Mouse (Mus musculus) kidney, adult 8-10 months (tissue): ENCODE results near the gene Fam163b.

Experiments
- DNase-seq, 2 experiments: peaks; one replicate each; pipeline ENCODE4 v3.0.0; 2022

Fam163b gene

DNA sequence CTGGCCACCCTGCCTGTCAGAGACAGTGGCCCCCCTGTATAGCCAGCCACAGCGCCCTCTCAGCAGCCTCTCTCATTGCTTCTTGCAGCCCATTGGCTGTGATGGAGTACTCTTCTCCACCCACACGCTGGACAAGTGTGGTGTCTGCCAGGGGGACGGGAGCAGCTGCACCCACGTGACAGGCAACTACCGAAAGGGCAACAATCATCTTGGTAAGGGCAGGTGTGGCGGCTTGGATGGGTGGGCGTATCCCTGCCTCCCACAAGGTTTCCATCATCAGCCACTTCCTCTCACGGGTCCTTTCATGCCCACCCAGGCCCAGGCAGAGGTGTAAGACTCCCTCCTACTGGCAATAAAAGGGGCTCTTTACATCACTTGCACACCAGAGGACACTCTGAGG is 57.3 kb downstream of the Fam163b start:
- no peak for DNase-seq

DNA sequence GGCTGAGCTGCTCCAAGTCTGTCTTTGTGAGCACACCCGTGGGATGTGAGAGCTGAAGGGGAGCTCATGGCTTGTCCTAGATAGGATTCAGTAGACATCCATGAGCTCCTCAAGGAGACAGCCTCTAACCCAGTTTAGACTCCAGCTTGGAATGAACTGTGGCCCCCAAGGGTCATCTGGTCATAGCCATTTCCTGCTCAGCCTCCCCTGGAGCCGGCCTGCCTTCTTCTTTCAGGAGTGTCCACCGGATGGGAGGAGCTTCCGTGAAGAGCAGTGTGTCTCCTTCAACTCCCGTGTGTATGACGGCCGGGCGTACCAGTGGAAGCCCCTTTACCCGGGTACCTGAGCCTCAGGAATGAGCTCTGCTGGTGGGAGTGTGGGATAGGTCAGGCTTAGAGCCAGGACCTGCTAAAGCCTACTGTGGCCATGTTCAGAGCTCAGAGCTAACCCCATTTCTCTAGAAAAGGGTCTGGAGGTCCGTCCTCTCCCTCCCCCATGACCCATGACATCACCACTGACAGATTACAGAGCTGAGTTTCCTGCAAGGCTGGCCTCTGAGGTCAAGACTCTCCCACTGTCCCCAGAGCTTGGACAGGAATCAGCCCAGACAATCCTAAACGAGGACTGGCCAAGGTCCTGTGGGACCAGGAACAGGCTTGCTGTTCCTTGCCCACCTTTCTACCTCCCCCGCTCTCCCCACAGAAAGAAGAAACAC is 58.4 kb downstream of the Fam163b start:
- DNase-seq: peak; percentile 55 to 57

DNA sequence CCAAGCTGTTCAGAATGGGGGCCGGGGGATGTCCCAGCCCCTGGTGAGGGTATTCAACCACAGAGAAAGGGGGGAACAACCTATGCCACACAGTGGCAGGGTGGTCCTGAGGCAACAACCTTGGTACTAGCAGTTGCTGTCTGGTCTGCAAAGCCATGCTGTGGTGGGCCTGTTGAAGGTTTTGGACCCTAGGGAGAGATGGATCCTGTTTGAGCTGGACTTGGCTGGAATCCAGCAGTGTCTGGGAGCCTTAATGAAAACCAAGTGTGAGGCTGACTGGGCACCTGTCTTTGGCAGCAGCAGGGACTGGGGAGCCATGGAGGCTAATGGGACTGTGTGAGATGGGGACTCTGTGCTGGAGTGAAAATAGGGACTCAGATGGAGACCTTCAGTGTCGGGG is 62.6 kb downstream of the Fam163b start:
- DNase-seq: peak; percentile 41 to 47

DNA sequence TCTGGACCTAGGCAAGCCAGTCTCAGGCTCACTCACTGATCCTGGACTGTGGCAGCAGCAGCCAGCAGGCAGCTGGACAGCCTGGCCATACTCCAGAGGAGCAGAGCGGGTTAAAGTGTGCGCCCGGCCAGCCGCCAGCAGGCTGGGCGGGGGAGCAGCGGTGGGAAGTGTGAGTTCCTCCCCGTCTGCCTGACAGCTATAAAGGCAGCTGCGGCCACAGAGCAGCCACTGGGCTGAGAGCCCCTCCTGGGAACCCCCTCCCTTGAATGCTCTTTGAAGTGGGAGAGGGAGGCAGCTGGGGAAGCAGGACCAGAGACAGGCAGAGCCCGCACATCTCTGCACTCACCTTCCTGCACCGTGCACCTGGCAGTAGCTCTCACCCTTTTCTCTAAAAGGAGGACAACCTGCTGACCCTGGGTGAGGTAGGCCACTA is 63.1 kb downstream of the Fam163b start, which contains the start of gene Adamtsl2:
Adamtsl2 (plus strand) TSS at position 228 of the 433 bp plus-strand sequence.
- DNase-seq: peak; percentile 81 to 86

DNA sequence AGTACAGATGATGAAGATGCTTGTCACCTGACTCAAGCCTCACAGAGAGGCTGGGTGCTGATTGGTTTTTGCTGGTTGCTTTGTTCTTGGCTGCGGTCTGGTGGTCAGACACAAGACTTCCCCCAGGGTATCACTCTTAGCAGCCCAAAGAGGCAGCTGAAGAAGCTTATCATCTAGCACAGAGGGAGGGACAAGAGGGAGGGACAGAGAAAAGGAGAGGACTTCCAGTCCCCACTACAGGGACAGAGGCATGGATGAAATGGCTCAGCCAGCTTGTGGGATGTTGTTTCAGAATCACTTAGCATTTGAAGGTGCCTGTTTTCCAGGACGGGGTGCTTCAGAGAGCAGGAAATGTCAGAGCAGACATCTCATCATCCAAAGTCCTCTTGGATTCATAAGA is 64.0 kb downstream of the Fam163b start:
- no peak for DNase-seq

DNA sequence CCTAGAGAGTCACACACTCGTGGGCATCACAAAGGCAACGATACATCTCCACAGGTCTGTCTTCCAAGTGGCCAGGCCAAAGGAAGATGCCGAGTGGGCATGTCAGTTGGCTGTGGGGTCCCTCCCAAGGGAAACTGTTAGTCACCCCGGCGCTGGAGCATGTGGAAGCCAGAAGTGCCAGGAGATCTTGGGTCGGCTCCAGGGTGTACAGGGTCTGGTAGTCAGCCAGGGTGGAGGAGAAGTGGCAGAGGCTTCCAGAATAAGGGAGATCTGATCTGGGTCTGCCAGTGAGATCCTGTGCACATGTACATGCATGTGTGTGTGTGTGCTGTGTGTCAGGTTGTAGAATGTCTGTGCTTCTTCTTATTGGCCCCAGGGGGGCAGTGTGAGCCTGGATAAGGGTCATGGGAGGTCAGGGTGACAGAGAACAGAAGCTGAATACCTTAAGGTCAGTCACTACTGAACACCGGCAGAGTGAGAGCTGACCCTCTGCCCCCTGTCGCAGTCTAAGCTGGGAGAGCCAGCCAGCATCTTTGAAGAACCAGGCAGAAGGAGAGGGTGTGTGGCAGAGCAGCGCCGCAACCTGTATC is 64.5 kb downstream of the Fam163b start:
- no peak for DNase-seq

DNA sequence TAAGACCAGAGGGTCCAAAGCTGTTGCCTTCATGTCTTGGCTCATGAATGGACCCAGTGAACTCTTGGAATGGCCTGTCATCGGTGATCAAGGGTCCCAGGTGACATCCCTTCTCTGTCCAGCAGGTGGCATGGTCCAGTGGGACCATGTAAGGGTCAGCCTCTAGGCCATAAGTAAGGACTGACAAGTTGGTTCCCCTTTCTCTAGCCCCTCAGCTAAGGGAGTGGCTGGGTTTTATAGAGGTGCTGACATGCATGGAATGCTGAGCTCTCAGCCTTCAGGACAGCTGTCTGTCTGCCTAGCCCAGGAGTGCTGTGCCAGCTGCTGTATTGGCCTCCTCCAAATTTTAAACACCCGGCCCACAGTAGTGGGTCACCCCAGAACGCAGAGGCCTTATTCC is 66.8 kb downstream of the Fam163b start:
- peak; percentile 54 to 63 for DNase-seq

DNA sequence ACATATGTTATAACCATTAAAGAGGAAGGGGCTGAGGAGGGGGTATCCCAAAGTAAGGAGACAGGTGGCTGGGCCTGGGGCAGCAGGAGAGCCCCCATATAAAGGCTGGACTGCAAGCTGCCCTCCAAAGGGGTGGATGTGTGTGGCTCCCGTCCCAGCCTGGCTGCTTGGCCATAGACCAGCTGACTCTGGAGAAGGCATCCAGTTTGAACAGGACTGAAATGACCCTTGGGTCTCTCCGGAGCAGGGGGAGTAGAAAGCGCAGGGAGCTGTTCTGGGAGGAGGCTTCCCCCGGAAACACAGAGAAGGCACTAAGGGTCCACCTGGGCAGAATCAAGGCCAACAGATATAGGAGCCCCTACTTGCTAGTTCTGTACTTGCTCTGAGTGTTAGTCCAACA is 67.5 kb downstream of the Fam163b start:
- DNase-seq: peak; percentile 66 to 76

DNA sequence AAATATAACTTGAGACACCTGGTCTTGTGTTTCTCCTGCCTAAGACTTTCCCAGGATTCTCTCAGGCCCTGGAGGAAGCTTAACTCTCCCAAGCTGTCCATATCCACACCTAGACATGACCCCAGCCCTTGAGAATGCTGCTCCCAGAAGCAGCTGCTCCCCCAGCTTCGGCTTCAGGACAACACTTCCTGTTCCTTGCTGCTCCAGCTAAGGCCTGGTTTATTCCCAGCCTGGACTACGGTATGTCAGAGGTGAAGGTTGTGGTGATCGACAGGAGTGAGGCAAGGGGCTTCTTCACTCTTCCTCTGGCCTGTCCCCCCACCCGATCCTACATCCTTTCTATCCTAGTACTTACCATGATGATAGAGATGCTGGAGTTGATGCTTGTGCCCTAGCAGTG is 68.9 kb downstream of the Fam163b start:
- DNase-seq: no peak

DNA sequence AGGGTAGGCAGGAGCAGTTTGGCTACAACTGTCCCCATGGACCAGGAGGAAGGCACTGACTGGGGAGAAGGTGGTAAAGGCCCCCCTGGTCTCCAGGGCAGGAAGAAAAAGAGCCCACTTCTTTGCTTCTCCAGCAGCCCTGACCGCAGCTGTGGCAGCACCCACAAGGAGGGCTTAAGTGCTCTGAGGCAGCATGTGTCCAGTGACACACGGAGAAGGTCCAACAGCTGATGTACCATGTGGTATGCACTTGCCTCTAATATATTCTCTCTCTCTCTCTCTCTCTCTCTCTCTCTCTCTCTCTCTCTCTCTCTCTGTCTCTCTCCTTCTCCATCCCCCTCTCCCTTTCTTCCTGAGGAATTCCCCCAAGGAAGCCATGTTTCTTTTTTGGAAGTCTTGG is 70.3 kb downstream of the Fam163b start, which contains the start of gene Mymk:
Mymk (minus strand) TSS at position 202 of the 400 bp plus-strand sequence.
- DNase-seq: no peak

DNA sequence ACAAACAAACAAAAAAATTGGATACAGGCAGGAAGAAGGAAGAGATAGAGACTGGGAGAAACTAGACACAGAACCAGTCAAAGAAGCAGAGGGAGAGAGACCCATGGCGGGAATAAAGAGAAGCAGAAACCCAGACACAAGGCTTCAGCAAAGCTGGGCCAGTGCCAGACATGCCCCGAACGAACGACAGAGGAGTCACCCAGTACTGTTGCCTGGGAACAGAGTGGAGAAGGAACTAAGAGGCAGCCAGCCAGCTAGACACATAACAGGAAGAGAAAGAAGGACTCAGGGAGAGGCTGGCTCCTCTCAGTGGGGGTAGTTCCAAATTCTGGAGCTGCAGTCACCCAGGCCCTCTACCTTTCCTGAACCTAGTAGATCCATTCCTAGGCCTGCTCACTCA is 71.2 kb downstream of the Fam163b start:
- DNase-seq: peak; percentile 53 to 56

DNA sequence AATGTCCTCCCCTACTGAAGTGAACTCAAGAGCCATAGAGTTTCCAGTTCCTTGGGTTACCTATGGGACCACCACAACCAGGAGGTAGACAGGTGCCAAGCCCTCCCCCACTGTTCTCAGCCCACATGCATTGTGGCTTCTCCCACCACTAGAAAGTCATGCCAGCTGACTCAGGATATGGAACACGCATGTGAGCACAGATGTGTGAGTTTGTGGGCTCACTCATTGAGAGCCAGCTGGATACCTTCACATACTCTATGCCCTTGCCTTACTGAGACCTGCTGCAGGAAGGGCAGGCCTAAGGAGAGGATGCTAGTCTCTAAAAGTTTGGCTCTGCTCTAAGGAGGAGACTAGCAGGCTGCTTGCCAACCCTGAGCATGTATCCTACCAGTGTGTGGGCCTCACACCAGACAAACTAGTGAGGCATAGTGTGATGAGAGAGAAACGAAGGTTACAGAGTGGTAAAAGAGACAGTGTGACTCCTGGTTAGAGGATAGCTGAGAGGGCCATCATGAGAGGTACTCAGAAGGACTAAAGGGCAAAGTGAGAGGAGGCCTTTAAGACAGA is 72.0 kb downstream of the Fam163b start:
- DNase-seq: no peak

DNA sequence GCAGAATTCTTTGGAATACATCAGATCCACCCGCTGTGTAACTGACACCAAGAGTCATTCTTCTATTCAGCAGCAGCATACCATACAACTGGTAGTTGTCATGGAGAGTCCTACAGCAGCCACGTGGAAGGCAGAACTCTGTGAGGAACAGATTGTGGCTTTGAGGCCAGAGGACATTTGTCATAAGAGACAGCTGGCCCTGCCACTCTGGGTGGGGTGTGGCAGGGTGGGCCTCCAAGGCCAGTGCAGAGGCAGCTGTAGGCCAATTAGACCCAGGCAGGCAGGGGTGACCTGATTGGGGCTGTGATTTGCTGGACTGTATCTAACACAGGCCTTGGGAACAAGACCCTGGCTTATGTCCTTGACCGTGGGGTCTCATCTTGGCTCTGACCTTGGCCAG is 72.6 kb downstream of the Fam163b start:
- DNase-seq: no peak

DNA sequence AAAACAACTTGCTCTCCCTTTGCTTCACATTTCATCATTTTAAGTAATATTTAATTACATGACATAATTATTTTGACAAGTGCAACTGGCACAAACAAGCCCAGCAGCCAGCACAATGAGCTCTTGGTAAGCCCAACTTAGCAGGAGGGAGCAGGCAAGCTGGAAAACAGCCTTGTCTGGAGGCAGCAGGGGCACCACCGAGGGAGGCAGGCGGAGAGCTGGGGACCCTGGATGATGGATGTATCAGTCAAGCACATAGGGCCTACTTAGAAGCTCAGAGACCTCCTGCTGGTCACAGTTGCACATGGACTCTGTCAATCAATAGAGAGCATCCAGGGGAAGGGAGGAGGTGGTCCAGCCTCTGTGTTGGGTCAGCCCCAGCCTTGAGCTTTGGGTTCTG is 74.3 kb downstream of the Fam163b start:
- DNase-seq: no peak

DNA sequence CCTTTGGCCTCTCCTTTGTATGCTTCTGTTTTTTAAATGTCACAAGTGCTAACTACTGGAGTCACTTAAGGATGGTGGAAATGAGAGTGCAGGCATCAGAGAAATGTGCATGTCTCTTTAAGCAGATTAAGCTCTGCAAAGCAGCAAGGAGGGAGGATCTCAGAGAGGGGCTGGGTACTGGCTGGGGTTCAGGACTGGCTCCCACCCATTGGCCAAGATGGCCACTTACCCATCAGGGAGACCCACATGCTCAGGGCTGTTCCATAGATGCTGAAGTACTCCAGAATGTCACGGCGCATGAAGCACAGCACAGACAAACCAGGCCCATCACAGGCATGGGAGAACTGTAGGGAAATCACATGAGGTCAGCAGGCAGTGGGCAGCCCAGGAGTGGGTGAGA is 75.2 kb downstream of the Fam163b start:
- no peak for DNase-seq
